Mouse (Mus musculus) liver, embryonic 14.5 days (tissue): Measurements from ENCODE around the gene Mogs. TPM values are rescaled to one million over a fixed set of nuclear protein-coding genes. Genes with fewer than 3 reads are reported as not detected.
A peak's percentile ranks its signal among the peaks of the same experiment; 100 is the strongest.

Experiments
- ATAC-seq: fragments of 200-750 bp; cut with Nextera tagmentation; 2 replicates; pipeline ENCODE4 v1.8.0; 2017; ENCODE audit warnings: moderate number of reproducible peaks, mild to moderate bottlenecking, moderate library complexity; ENCODE audit not compliant: insufficient read depth
- DNase-seq, 3 experiments: peaks; one replicate each; pipeline ENCODE4 v3.0.0-alpha.2; 2012 to 2013; ENCODE audit warnings: low read depth in 3 of 3, low spot score in 3 of 3
- H3K27ac ChIP-seq: fragments of 300-500 bp; sonication (generic); 2 replicates; pipeline ENCODE4 v1.5.1; 2014; ENCODE audit warnings: moderate library complexity, mild to moderate bottlenecking, control low read depth, inconsistent platforms
- H3K27me3 ChIP-seq: fragments of 300-500 bp; sonication (generic); 2 replicates; pipeline ENCODE4 v1.6.1; 2014; ENCODE audit warnings: mild to moderate bottlenecking, low read length, moderate library complexity; ENCODE audit not compliant: control insufficient read depth, insufficient read depth
- H3K36me3 ChIP-seq: fragments of 300-500 bp; sonication (generic); replicated peaks from 2 replicates; pipeline ENCODE4 v1.6.1; 2014; ENCODE audit warnings: low read depth; ENCODE audit not compliant: control insufficient read depth, insufficient read depth
- H3K4me1 ChIP-seq, 2 experiments: fragments of 200-500 bp in 1 of 2; fragments of 300-500 bp in 1 of 2; sonication (generic) in 1 of 2; replicated peaks; 2 replicates each; pipeline ENCODE4 v1.6.1; 2012 to 2014; ENCODE audit warnings: antibody characterized with exemption in 1 of 2, inconsistent platforms in 1 of 2, low read length in 1 of 2; ENCODE audit not compliant: control insufficient read depth in 2 of 2, insufficient read depth in 2 of 2
- H3K4me2 ChIP-seq: fragments of 300-500 bp; sonication (generic); 2 replicates; pipeline ENCODE4 v1.6.1; 2014; ENCODE audit warnings: low read depth, mild to moderate bottlenecking, control low read depth, moderate library complexity
- H3K4me3 ChIP-seq, 2 experiments: fragments of 200-500 bp in 1 of 2; fragments of 300-500 bp in 1 of 2; sonication (generic) in 1 of 2; 2 replicates each; pipeline ENCODE4 v1.5.1; 2012 to 2014; ENCODE audit warnings: low read depth in 2 of 2, low read length in 2 of 2, mild to moderate bottlenecking in 2 of 2, control low read depth in 1 of 2, inconsistent platforms in 1 of 2, moderate library complexity in 1 of 2; ENCODE audit not compliant: insufficient read depth in 1 of 2
- H3K9ac ChIP-seq: fragments of 300-500 bp; sonication (generic); replicated peaks from 2 replicates; pipeline ENCODE4 v1.6.1; 2014; ENCODE audit warnings: mild to moderate bottlenecking, control low read depth, moderate library complexity
- H3K9me3 ChIP-seq: fragments of 300-500 bp; sonication (generic); 2 replicates; pipeline ENCODE4 v1.6.1; 2016; ENCODE audit warnings: low read length, mixed read lengths; ENCODE audit not compliant: control insufficient read depth
- CTCF ChIP-seq: IDR thresholded peaks from 2 replicates; pipeline ENCODE4 v1.5.1; 2016; ENCODE audit warnings: antibody characterized with exemption, low read depth, control low read depth
- EP300 ChIP-seq: IDR thresholded peaks from 2 replicates; pipeline ENCODE4 v1.6.1; 2016; ENCODE audit warnings: antibody characterized with exemption, low read depth
- WGBS: fragments of 180-500 bp; shearing (Covaris S2); extraction: QIAGEN DNeasy Blood & Tissue Kit; methylation state at CpG from one replicate; pipeline ENCODE4 v1.1.7; 2014; ENCODE audit not compliant: insufficient replicate concordance; 5-methylcytosine and 5-hydroxymethylcytosine counted together
- polyA plus RNA-seq, 2 experiments: library from polyadenylated mRNA; depleted of rRNA in 1 of 2; stranded (reverse) in 1 of 2; unstranded in 1 of 2; fragments of >200 nt; fragmentation: Nextera tagmentation in 1 of 2; extraction: Ambion mirVana in 1 of 2; gene quantifications; 2 replicates each; pipeline versions ENCODE4 v1.2.1 to v1.2.3; 2012 to 2014

Mogs gene
- polyA plus RNA-seq, 2 experiments: 28.2 to 36.9 TPM

GRCm38 (mm10) chr6:83115682-83116372 is 531 bp downstream of the Mogs start:
- 0 out of 2 replicates have a peak, but pooled peaks have one; percentile 2 for TF ChIP-seq CTCF
- no peak for TF ChIP-seq EP300
- Histone ChIP-seq H3K27ac (peak overlapping the region; percentile 65), H3K9ac (peak overlapping the region; percentile 72), H3K4me1 (peaks cover 18 to 23% of the 10 kb centered on the region in 2 experiments), H3K36me3 (peaks cover 6% of the 10 kb centered on the region), H3K4me3 (peak overlapping the region; percentile 82 to 84), H3K27me3 (no peaks in the 10 kb centered on the region), H3K4me2 (peak overlapping the region; percentile 95), H3K9me3 (no peaks in the 10 kb centered on the region)
- WGBS: under 1% methylated on average over 38 of the region's 48 CpGs
- peak; percentile 56; the same call in 1 of the 2 replicates for ATAC-seq
- DNase-seq: no peak

GRCm38 (mm10) chr6:83116373-83117164 is 1.3 kb downstream of the Mogs start:
- peak overlapping the region; percentile 72 for H3K9ac ChIP-seq
- H3K4me2 ChIP-seq: peak overlapping the region; percentile 95
- no peak for ATAC-seq
- H3K4me1 ChIP-seq: peaks cover 17 to 20% of the 10 kb centered on the region in 2 experiments
- TF ChIP-seq CTCF (no peak), EP300 (no peak)
- WGBS: 68% methylated on average over 11 of the region's 11 CpGs
- no peak for DNase-seq
- H3K36me3 ChIP-seq: peaks cover 4% of the 10 kb centered on the region
- H3K27me3 ChIP-seq: no peaks in the 10 kb centered on the region
- peak overlapping the region; percentile 82 to 84 for H3K4me3 ChIP-seq
- H3K9me3 ChIP-seq: no peaks in the 10 kb centered on the region
- H3K27ac ChIP-seq: peak overlapping the region; percentile 65

- no peaks in the 10 kb centered on the region for H3K9me3 ChIP-seq
- peaks cover 17 to 20% of the 10 kb centered on the region in 2 experiments for H3K4me1 ChIP-seq
- no peak overlapping the region for H3K4me3 ChIP-seq
- H3K9ac ChIP-seq: no peak overlapping the region
- DNase-seq (no peak), ATAC-seq (no peak)
- no peaks in the 10 kb centered on the region for H3K27me3 ChIP-seq
- peak overlapping the region; percentile 95; the same call in 1 of the 2 replicates for H3K4me2 ChIP-seq
- H3K36me3 ChIP-seq: peaks cover 4% of the 10 kb centered on the region
- no peak for TF ChIP-seq EP300
- TF ChIP-seq CTCF: no peak
- WGBS: 76% methylated on average over 4 of the region's 4 CpGs
- H3K27ac ChIP-seq: no peak overlapping the region
Observed at GRCm38 (mm10) chr6:83117165-83117438, 1.8 kb downstream of the Mogs start.

- H3K27ac ChIP-seq: no peak overlapping the region
- no peak overlapping the region for H3K9ac ChIP-seq
- ATAC-seq: no peak
- H3K4me2 ChIP-seq: no peak overlapping the region
- H3K4me1 ChIP-seq: peaks cover 18 to 24% of the 10 kb centered on the region in 2 experiments
- 84% methylated on average over 13 of the region's 13 CpGs for WGBS
- no peaks in the 10 kb centered on the region for H3K9me3 ChIP-seq
- DNase-seq: no peak
- H3K36me3 ChIP-seq: peaks cover 4% of the 10 kb centered on the region
- H3K27me3 ChIP-seq: no peaks in the 10 kb centered on the region
- H3K4me3 ChIP-seq: no peak overlapping the region
- no peak for TF ChIP-seq EP300
- no peak for TF ChIP-seq CTCF
Observed at GRCm38 (mm10) chr6:83117616-83118015, 2.3 kb downstream of the Mogs start.

- DNase-seq (no peak), ATAC-seq (no peak)
- Histone ChIP-seq H3K27ac (no peak overlapping the region), H3K9me3 (no peaks in the 10 kb centered on the region), H3K9ac (no peak overlapping the region), H3K27me3 (no peaks in the 10 kb centered on the region), H3K4me1 (peaks cover 22 to 27% of the 10 kb centered on the region in 2 experiments), H3K36me3 (peaks cover 4% of the 10 kb centered on the region), H3K4me3 (no peak overlapping the region), H3K4me2 (no peak overlapping the region)
- no peak for TF ChIP-seq CTCF
- no peak for TF ChIP-seq EP300
- WGBS: 79% methylated on average over 11 of the region's 11 CpGs
Observed at GRCm38 (mm10) chr6:83118369-83118768, 3.1 kb downstream of the Mogs start.
